Mouse (Mus musculus) megakaryocyte, embryonic 14.5 days (primary cell): ENCODE measurements around the gene Ankrd13d.

Source experiments
- FLI1 ChIP-seq: IDR thresholded peaks from 2 replicates; pipeline ENCODE4 v1.6.1; 2012; ENCODE audit warnings: low read length, inconsistent platforms, mixed read lengths
- GATA1 ChIP-seq: IDR thresholded peaks from 3 replicates; pipeline ENCODE4 v1.6.1; 2012; ENCODE audit warnings: mixed read lengths, low read length, inconsistent platforms, borderline replicate concordance

- no peak for TF ChIP-seq FLI1
- TF ChIP-seq GATA1: no peak
Measured at GRCm38 (mm10) chr19:4321622-4322021, 38.7 kb upstream of the Ankrd13d start.
